Comparison of ENCODE assay signal across 8 mouse cellular contexts in genomic region chr13:21753524-21754285, GRCm38 (mm10). TPM values are rescaled to one million over a fixed set of nuclear protein-coding genes. Genes with fewer than 3 reads are reported as not detected.
A peak's percentile ranks its signal among the peaks of the same experiment; 100 is the strongest.
DNase-seq lines count a peak whose midpoint lies in the region; ATAC-seq and TF ChIP-seq lines count a peak whose summit lies in the region.
"Not testable (repeated sequence)": the region's sequence is repeated elsewhere in the genome, so short reads cannot be mapped to it uniquely, and the experiment has no call there.

Gene Hist1h2ak (minus strand): TSS chr13:21753827.
Gene Hist1h2bn (plus strand): TSS chr13:21754123.

- H3K27ac ChIP-seq in bone marrow macrophage, adult 2 months (ENCODE audit: insufficient read depth, low read depth, low read length): peak within 1 kb of the TSS; percentile 79
- peak within 1 kb of the TSS; percentile 71 for H3K27ac ChIP-seq in embryonic fibroblast, embryonic 13.5 days (ENCODE audit: insufficient read depth, low read length)
- H3K27ac ChIP-seq in heart, embryonic 10.5 days: peak within 1 kb of the TSS; percentile 89
- peak within 1 kb of the TSS; percentile 95 for H3K27ac ChIP-seq in kidney, embryonic 14.5 days (ENCODE audit: low read depth, low read length)
- H3K27ac ChIP-seq in limb, embryonic 14.5 days (replicated peaks; ENCODE audit: low read depth, low read length): peak within 1 kb of the TSS; percentile 89
- H3K27ac ChIP-seq in midbrain, embryonic 16.5 days (ENCODE audit: low read length): peak within 1 kb of the TSS; percentile 93
- peak within 1 kb of the TSS; percentile 92 for H3K27ac ChIP-seq in spleen, adult 2 months (ENCODE audit: insufficient read depth, low read length)

- peak within 1 kb of the TSS; percentile 59 for H3K4me2 ChIP-seq in kidney, embryonic 14.5 days (replicated peaks; ENCODE audit: low read depth, low read length)
- H3K4me2 ChIP-seq in limb, embryonic 14.5 days (replicated peaks; ENCODE audit: low read depth, low read length, severe bottlenecking): peak within 1 kb of the TSS; percentile 63
- peak within 1 kb of the TSS; percentile 82 for H3K4me2 ChIP-seq in midbrain, embryonic 16.5 days (ENCODE audit: low read length)

- not testable (repeated sequence) for H3K36me3 ChIP-seq in heart, embryonic 10.5 days; kidney, embryonic 14.5 days (ENCODE audit: control insufficient read depth, insufficient read depth, low read length); limb, embryonic 14.5 days (ENCODE audit: control insufficient read depth, insufficient read depth, low read length); midbrain, embryonic 16.5 days (ENCODE audit: control insufficient read depth, insufficient read depth, low read length); spleen, adult 2 months (ENCODE audit: control insufficient read depth, insufficient read depth, low read length)

- H3K4me3 ChIP-seq in bone marrow macrophage, adult 2 months (ENCODE audit: insufficient read depth, low read length): peak within 1 kb of the TSS; percentile 59
- peak within 1 kb of the TSS; percentile 55 for H3K4me3 ChIP-seq in embryonic fibroblast, embryonic 13.5 days (ENCODE audit: insufficient read depth, low read length)
- peak within 1 kb of the TSS; percentile 60 for H3K4me3 ChIP-seq in heart, embryonic 10.5 days
- H3K4me3 ChIP-seq in kidney, embryonic 14.5 days (ENCODE audit: low read length): peak within 1 kb of the TSS; percentile 43
- H3K4me3 ChIP-seq in limb, embryonic 14.5 days (replicated peaks; ENCODE audit: low read length): peak within 1 kb of the TSS; percentile 43
- peak within 1 kb of the TSS; percentile 44 for H3K4me3 ChIP-seq in midbrain, embryonic 16.5 days (ENCODE audit: low read depth, low read length)
- H3K4me3 ChIP-seq in spleen, adult 2 months (ENCODE audit: extremely low read depth, insufficient read depth, insufficient read length): peak within 1 kb of the TSS; percentile 59

- H3K9me3 ChIP-seq in heart, embryonic 10.5 days; kidney, embryonic 14.5 days (ENCODE audit: control insufficient read depth, low read length); limb, embryonic 14.5 days (ENCODE audit: control insufficient read depth, low read length); midbrain, embryonic 16.5 days (replicated peaks; ENCODE audit: control insufficient read depth, low read length, poor library complexity, severe bottlenecking): not testable (repeated sequence)

- TF ChIP-seq CTCF in bone marrow macrophage, adult 2 months (IDR thresholded peaks at IDR 0.05; ENCODE audit: low read depth, low read length); embryonic fibroblast, embryonic 13.5 days (IDR thresholded peaks at IDR 0.05; ENCODE audit: borderline replicate concordance, insufficient read depth, low read length); spleen, adult 2 months (IDR thresholded peaks at IDR 0.05; ENCODE audit: extremely low read depth, insufficient read depth, insufficient read length, insufficient replicate concordance): not testable (repeated sequence)

- ATAC-seq in kidney, embryonic 14.5 days (ENCODE audit: low FRiP score, low TSS enrichment): peak; percentile 94
- peak; percentile 91 for ATAC-seq in limb, embryonic 14.5 days (ENCODE audit: low FRiP score, low read depth)
- peak; percentile 97 for ATAC-seq in midbrain, embryonic 16.5 days

- 0 out of 2 replicates have a peak, but pooled peaks have one; percentile 54 for TF ChIP-seq POLR2A in bone marrow macrophage, adult 2 months (IDR thresholded peaks at IDR 0.05; ENCODE audit: borderline replicate concordance, low read depth, low read length)
- TF ChIP-seq POLR2A in embryonic fibroblast, embryonic 13.5 days (IDR thresholded peaks at IDR 0.05; ENCODE audit: low read depth, low read length): peak; percentile 77; the same call in 1 of the 2 replicates
- TF ChIP-seq POLR2A in limb, embryonic 14.5 days (IDR thresholded peaks at IDR 0.05; ENCODE audit: borderline replicate concordance, extremely low read depth, insufficient read depth, insufficient read length): peak; percentile 66; the same call in 1 of the 2 replicates
- TF ChIP-seq POLR2A in spleen, adult 2 months (IDR thresholded peaks at IDR 0.05; ENCODE audit: low read depth, low read length): peak; percentile 50; the same call in 1 of the 2 replicates

- DNase-seq in A20 (ENCODE audit: low read depth, low spot score): peak; percentile 95
- peak; percentile 93 for DNase-seq in heart, embryonic 10.5 days (ENCODE audit: low spot score)
- peak; percentile 98 for DNase-seq in limb, embryonic 14.5 days (ENCODE audit: low spot score)
- DNase-seq in spleen, adult 2 months (ENCODE audit: low read depth in 1 of 2, low spot score in 2 of 2): peak; percentile 60 to 90

- H3K9ac ChIP-seq in kidney, embryonic 14.5 days (ENCODE audit: low read depth, low read length): peak within 1 kb of the TSS; percentile 78
- H3K9ac ChIP-seq in limb, embryonic 14.5 days (ENCODE audit: low read depth, low read length, severe bottlenecking): peak within 1 kb of the TSS; percentile 61
- H3K9ac ChIP-seq in midbrain, embryonic 16.5 days (ENCODE audit: low read depth, low read length): peak within 1 kb of the TSS; percentile 66

- 0% methylated on average over 48 of the region's 50 CpGs for WGBS in heart, embryonic 10.5 days
- WGBS in kidney, embryonic 14.5 days: under 1% methylated on average over 36 of the region's 50 CpGs
- 1% methylated on average over 19 of the region's 50 CpGs for WGBS in limb, embryonic 14.5 days
- under 1% methylated on average over 45 of the region's 50 CpGs for WGBS in midbrain, embryonic 16.5 days
- WGBS in spleen, adult 2 months: under 1% methylated on average over 48 of the region's 50 CpGs

- not testable (repeated sequence) for H3K4me1 ChIP-seq in bone marrow macrophage, adult 2 months (ENCODE audit: control insufficient read depth, insufficient read depth, low read length); embryonic fibroblast, embryonic 13.5 days (ENCODE audit: control insufficient read depth, insufficient read depth, low read length); spleen, adult 2 months (ENCODE audit: control insufficient read depth, insufficient read depth, insufficient read length)
- peaks cover 17% of the 10 kb centered on the region; the same call in 1 of the 2 replicates for H3K4me1 ChIP-seq in heart, embryonic 10.5 days
- H3K4me1 ChIP-seq in kidney, embryonic 14.5 days (ENCODE audit: control insufficient read depth, insufficient read depth, low read length): peaks cover 13% of the 10 kb centered on the region
- peaks cover 20% of the 10 kb centered on the region for H3K4me1 ChIP-seq in limb, embryonic 14.5 days (ENCODE audit: control insufficient read depth, insufficient read depth, low read length)
- peaks cover 20% of the 10 kb centered on the region for H3K4me1 ChIP-seq in midbrain, embryonic 16.5 days (ENCODE audit: control insufficient read depth, insufficient read depth, low read length)

- not testable (repeated sequence) for H3K27me3 ChIP-seq in heart, embryonic 10.5 days (ENCODE audit: insufficient read depth, poor library complexity, severe bottlenecking); kidney, embryonic 14.5 days (ENCODE audit: control insufficient read depth, insufficient read depth, low read length); limb, embryonic 14.5 days (ENCODE audit: control insufficient read depth, insufficient read depth, low read length); midbrain, embryonic 16.5 days (ENCODE audit: control insufficient read depth, insufficient read depth, low read depth, low read length); spleen, adult 2 months (ENCODE audit: control insufficient read depth, insufficient read depth, low read length)

RNA-seq across cellular contexts. Expression of gene Hist1h2ak, which starts in this region (rescaled TPM):
- 4.9 and 9.5 TPM in 2 replicates for polyA plus RNA-seq in bone marrow macrophage, adult 2 months (2012; ENCODE audit: insufficient read depth, insufficient read length, missing spikeins)
- 5.3 TPM in 1 of 2 replicates, not detected in the other for polyA plus RNA-seq in embryonic fibroblast, embryonic 13.5 days (2011; ENCODE audit: insufficient read length, low read depth, missing spikeins)
- 6.7 and 8.3 TPM in 2 replicates for polyA plus RNA-seq in heart, embryonic 10.5 days (2016; fragmentation: Nextera tagmentation; extraction: Ambion mirVana)
- 18.5 and 21.7 TPM in 2 replicates for polyA plus RNA-seq in kidney, embryonic 14.5 days (2014; fragmentation: Nextera tagmentation; extraction: Ambion mirVana)
- polyA plus RNA-seq in limb, embryonic 14.5 days (2012; rRNA removed): 26.8 and 28.1 TPM in 2 replicates
- polyA plus RNA-seq in limb, embryonic 14.5 days (2014; fragmentation: Nextera tagmentation; extraction: Ambion mirVana): 11.0 and 17.9 TPM in 2 replicates
- polyA plus RNA-seq in midbrain, embryonic 16.5 days (2015; fragmentation: Nextera tagmentation; extraction: Ambion mirVana): 4.9 and 5.7 TPM in 2 replicates
- 51.8 and 65.5 TPM in 2 replicates for polyA plus RNA-seq in spleen, adult 2 months (2012; rRNA removed)

RNA-seq across cellular contexts. Expression of gene Hist1h2bn, which starts in this region (rescaled TPM):
- polyA plus RNA-seq in bone marrow macrophage, adult 2 months (2012; ENCODE audit: insufficient read depth, insufficient read length, missing spikeins): 7.1 and 7.3 TPM in 2 replicates
- polyA plus RNA-seq in embryonic fibroblast, embryonic 13.5 days (2011; ENCODE audit: insufficient read length, low read depth, missing spikeins): 2.4 and 9.6 TPM in 2 replicates
- 1.2 and 3.0 TPM in 2 replicates for polyA plus RNA-seq in heart, embryonic 10.5 days (2016; fragmentation: Nextera tagmentation; extraction: Ambion mirVana)
- 2.0 and 11.0 TPM in 2 replicates for polyA plus RNA-seq in kidney, embryonic 14.5 days (2014; fragmentation: Nextera tagmentation; extraction: Ambion mirVana)
- 15.3 and 18.4 TPM in 2 replicates for polyA plus RNA-seq in limb, embryonic 14.5 days (2012; rRNA removed)
- 3.2 and 3.4 TPM in 2 replicates for polyA plus RNA-seq in limb, embryonic 14.5 days (2014; fragmentation: Nextera tagmentation; extraction: Ambion mirVana)
- polyA plus RNA-seq in midbrain, embryonic 16.5 days (2015; fragmentation: Nextera tagmentation; extraction: Ambion mirVana): 1.1 TPM in 1 of 2 replicates, not detected in the other
- 8.0 and 29.0 TPM in 2 replicates for polyA plus RNA-seq in spleen, adult 2 months (2012; rRNA removed)

Comparison
In these comparisons a context has a peak if more than half of its experiments do, and no peak if none do; other contexts are left out.
1. Peak in every context shown above with its lines: DNase-seq, ATAC-seq, H3K4me3 ChIP-seq and H3K27ac ChIP-seq.